Mouse (Mus musculus) megakaryocyte, adult 5-6 weeks (primary cell): ENCODE measurements around the gene Hmcn1. TPM values are rescaled to one million over a fixed set of nuclear protein-coding genes. Genes with fewer than 3 reads are reported as not detected.

Experiments used
- ATAC-seq: 2 replicates; pipeline ENCODE4 v1.8.0; 2016; ENCODE audit warnings: mild to moderate bottlenecking, inconsistent platforms; ENCODE audit not compliant: poor library complexity, severe bottlenecking
- total RNA-seq, 2 experiments: library from RNA; stranded (forward) in 1 of 2; stranded (reverse) in 1 of 2; fragments of 153-499, 151-499 nt in 1 of 2; fragments of 221-1000, 200-1000 nt in 1 of 2; gene quantifications; 2 replicates each; pipeline versions ENCODE4 v1.2.3 to v1.2.4; 2015 to 2017

The Hmcn1 gene
- total RNA-seq, 2 experiments from 2014 or later, result not detected

DNA sequence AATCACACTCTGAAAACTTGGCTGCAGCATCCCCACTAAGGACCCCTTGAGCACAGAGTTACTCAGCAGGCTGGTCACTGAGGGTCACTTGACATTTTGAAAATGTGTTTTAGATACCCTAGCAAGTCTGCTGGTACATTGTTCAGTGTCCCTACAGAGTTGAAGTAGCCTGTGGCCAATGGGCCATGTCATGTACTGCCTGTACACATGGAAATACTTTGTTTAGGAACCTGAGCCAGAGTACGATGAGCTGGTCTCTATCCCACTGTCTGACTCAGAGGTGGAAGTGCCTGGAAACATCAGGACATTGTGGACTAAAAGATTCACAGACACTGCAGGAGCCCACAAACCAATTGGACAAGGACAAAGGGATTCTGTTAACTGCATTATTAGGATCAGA is 441.8 kb downstream of the Hmcn1 start:
- no peak for ATAC-seq

DNA sequence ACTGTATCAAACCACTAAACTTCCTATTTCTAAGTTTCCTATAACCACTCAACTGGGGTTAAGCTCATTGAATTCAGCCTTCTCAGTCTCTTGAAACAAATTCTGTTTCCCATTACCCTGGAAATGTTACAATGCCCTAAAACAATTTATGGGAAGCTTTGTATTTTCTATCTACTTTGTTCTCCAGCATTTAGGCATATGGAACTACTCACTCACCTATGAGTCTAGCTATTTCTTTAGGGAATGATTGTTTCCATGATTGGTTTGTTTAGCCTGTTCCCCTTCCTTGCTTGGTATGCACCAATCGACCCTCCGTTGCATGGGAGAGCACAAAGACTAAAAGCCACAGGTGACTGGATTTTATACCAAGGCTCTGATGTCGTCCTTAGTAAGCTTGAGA is 446.8 kb downstream of the Hmcn1 start:
- no peak for ATAC-seq

DNA sequence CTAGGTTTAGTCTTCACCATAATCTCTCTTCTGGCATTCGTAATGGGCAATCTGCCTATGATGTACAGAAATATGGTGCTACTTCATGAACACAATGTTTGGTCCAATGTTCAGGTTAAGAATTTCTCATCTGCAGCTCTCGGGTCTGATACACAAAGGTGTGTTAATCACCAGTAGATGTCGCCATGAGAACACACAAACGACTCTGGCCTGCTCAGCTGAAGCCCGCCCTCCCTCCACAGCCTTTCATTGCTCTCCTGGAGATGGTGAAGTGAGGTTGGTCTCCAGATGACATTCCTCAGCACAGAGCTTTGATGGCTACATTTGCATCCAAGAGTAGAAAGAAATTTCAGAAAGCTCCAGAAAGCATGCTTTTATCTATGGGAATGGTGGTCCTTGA is 453.0 kb downstream of the Hmcn1 start:
- ATAC-seq, result peak; percentile 52; the same call in 1 of the 2 replicates

DNA sequence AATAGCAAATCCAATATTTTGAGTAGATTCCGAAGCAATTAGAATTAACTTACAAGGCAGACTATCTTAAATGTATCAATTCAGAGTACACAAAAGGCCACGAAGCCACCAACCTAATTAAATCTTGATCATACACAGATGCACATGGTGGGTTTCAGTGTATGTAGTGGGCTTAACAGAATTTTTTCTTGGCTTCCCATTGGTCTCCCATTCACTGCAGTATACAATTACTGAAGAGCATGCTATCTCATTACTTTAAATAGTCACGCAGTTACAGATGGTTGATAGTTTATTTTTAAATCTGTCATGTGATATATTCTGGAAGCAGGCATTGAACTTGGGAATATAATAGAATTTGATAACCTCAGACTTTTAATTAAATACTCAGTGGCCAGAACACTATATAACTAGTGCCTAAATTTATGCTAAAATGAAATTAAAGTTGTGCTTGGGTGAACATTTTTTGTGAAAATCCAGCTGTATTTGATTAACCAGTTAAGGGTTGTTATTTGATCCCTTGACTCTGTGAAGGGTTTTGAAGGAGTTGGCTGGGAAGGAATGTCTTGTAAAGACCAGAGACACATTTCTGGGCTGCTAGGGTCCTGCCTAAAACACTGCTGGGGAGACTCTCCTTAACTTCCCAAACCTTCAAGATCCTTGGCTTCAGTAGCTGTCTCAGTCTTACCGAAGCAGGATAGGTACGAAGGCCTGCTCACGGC is 455.7 kb downstream of the Hmcn1 start:
- no peak for ATAC-seq

DNA sequence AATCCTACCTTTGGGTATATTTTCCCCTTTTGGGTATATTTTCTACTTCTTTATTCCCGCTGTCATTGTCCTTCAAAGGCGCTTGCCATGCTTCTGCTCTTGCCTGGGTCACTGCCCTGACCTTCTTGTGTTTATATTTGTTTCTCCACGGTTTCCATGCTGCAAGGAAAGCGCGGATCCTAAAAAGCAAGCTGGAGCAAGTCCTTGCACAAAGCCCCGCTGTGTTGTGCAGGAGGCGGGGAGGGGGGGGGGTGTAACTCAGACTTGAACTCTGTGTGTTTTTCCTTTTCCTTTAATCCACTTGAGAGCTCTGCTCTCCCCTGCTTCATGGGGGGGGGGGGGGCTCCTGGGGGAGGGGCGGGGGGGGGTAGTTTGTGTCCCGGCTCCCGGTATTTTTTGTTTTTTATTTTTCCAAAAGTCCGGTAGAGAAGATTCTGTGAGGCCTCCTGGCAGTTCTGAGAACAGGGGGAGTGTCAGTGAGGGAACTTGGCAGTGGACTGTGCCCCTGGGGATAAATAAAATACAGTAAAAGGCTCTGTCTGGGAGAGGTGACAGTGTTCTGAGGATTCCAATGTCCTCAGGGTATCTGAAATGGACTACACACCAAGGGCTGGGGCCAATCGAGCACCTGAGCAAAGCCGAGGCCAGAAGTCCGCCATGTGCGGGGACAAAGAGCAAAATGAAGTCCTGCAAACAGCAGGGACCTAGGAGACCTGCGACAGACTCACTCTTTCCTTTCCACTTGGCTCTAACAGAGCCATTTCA is 457.3 kb downstream of the Hmcn1 start:
- ATAC-seq, result no peak

DNA sequence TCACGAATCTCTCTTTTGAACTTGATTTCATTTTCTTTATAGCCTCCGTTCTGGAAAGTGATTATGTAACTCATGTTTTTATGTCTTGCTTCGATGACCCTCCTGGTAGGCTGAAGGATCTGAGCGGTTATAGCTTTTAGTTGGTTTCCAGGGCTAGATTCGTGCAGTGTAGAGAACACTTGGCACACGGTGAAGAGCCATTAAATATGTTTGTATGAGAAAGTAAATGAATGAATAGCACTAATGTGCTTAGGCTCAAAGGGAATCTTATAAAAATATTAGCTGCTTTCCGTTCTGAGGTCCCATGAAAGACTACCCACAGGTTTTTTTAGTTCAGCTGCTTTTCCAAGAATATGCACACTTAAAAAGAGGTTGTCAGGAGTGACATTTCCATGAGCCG is 458.6 kb downstream of the Hmcn1 start:
- no peak for ATAC-seq

DNA sequence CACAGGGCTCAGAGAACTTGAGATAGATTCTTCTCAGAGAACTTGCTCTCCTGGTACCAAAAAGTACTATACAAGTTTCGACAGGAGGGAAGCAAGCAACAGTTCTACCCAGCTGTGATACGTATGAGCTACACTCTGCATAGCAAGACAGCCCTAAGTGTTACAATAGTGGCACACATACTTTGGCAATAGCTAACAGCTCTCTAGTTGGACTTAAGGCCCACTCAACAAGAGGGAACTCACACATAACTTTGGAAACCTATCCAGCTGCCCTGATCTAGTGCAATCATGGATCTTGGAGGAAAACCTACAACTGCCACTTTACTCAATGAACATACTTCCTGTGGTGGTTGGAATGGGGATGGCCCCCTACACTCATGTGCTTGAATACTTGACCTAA is 480.2 kb downstream of the Hmcn1 start:
- no peak for ATAC-seq

Other genes with a start within 250 kb of the Hmcn1 start
- 0.22 TPM in 1 of 2 replicates, not detected in the other for gene Gm47985, start 189.1 kb upstream of the Hmcn1 start, total RNA-seq (2015)
- not detected in 2 replicates for gene Gm47985, start 189.1 kb upstream of the Hmcn1 start, total RNA-seq (2017)
- gene Gm8947, start 198.9 kb upstream of the Hmcn1 start, total RNA-seq (2015), result 0.85 TPM in 1 of 2 replicates, not detected in the other
- gene Gm8947, start 198.9 kb upstream of the Hmcn1 start, total RNA-seq (2017), result 0.18 TPM in 1 of 2 replicates, not detected in the other
- gene Gm47995, start 205.0 kb upstream of the Hmcn1 start, total RNA-seq (2015), result not detected in 2 replicates
- gene Gm47995, start 205.0 kb upstream of the Hmcn1 start, total RNA-seq (2017), result 1.1 and 1.6 TPM in 2 replicates
- gene 3110040M04Rik, start 210.7 kb upstream of the Hmcn1 start, total RNA-seq (2015), result not detected in 2 replicates
- gene 3110040M04Rik, start 210.7 kb upstream of the Hmcn1 start, total RNA-seq (2017), result 0.33 TPM in 1 of 2 replicates, not detected in the other
- not detected in 2 replicates for gene Gm47996, start 216.7 kb upstream of the Hmcn1 start, total RNA-seq (2015)
- not detected in 2 replicates for gene Gm47996, start 216.7 kb upstream of the Hmcn1 start, total RNA-seq (2017)